Mouse (Mus musculus) layer of hippocampus, adult 11-12 months (tissue): ENCODE results near the gene Ubr1.
A peak's percentile ranks its signal among the peaks of the same experiment; 100 is the strongest.

Experiments used
- DNase-seq: peaks from one replicate; pipeline ENCODE4 v3.0.0; 2022; ENCODE audit warnings: low spot score

The Ubr1 gene

DNA sequence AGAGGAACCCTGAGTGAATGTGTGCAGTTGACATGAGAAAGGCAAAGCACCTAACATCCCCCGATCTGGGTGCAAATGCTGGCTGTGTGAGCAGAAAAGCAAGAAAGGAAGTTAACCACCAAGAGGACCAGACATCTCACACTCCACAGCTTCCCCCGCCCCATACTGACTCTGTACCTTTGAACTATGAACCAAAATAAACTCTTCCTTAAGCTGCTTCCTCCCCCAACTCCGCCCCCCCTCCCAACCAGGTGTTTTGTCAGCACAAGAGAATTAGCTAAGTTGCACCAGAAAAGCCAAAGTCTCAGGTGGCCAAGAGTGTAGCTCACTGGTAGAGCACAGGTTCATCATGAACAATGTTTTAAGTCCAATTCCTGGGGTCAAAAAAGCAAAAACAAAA lies 117.4 kb downstream of the Ubr1 start:
- DNase-seq, result no peak

DNA sequence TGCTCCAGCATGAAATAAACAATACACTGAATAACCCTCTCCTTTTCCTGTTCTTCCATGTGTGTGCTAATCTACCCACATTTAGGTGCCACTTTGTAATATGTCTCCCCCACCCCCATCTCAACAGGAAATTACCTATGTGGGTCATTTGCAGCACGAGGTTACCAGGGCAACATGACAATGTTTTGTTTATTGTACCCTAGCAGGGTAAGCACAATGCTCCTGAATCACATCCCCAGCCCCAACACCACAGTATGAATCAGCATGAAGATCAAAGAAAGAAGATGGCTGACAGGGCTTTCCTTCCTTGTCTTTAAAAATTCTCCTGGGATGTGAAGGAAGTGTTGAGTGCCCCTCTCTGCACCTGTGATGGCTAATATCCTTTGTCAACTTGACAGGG lies 117.9 kb downstream of the Ubr1 start:
- no peak for DNase-seq

DNA sequence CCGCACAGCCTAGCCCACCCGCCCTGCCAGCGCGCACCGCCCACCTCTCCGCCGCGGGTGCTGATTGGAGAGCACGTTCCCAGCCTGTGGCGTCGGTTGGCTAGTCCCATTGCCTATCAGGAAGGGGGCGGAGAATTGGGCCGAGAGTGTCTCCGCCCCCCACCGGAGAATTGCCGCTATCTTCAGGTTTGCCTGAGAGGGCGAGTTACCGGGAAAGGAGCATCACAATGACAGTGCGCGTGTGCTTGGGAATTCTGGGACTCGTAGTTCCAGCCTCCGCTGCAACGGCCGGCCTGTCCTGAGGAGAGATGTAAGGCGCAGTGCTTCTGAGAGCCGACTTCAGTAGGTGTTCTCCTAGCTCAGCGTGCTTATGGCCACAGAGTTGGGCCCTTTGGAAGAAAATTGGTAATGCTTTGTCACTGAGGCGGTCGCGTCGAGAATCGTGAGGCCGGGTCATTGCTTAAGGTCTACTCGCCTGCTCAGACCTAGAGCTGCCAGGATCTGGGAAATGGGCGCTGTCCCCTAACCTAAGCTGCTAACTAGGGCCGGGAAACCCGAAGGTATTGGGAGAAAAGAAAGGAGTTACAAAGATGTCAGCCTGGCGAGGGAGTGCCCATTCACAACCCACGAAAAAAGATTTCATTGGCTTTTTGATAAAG lies 120.0 kb downstream of the Ubr1 start, which contains the start of gene Ttbk2:
Gene Ttbk2 (minus strand): TSS at position 181 of the 659 bp plus-strand sequence.
- DNase-seq, result peak; percentile 99

DNA sequence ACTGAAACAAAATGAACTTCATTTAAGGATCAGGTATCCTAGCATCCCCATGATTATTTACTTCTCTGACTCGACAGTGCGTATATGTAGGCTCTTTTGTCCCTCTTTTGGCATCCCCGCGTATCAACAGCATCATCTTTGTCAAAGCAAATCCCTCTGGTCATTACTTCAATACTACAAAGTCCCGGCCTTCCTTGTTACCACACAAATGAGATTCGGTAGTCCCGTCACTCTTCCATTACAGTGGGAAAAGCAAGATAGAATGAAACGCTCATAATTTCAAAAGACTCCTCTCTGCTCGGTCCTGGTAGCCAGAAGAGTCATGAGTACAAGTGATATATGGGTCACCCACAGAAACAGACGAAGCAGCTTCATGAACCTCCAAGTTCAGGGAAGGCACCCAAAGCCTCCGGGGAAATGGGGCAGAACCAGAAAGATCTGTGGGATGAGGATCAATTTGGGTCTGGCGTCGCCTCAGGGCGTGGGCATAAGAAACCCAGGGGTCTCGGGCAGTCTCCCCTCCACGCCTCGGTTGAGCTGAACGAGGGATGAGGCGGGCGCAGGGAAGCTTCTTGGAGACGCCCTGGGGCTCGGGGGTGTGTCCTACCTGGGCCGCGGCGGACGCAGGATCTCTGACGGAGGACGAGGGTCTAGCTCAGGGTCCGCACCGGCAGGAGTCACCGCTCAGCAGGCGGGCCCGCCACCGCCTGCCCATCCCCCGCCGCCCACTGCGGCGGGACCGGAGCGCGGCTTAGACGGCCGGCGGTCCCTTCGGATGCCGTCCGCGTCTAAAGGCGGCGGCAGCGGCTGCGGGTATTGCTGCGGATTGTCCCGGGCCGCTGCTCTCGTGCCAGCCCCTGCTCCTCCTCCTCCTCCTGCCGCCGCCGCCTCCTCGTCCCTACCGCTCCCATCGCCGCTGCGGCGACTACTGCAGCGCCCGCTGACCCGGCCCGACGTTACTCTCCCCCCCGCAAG lies 120.8 kb downstream of the Ubr1 start, which contains the start of gene Cdan1:
Gene Cdan1 (minus strand): TSS at position 680 of the 975 bp plus-strand sequence.
- peak; percentile 44 for DNase-seq

DNA sequence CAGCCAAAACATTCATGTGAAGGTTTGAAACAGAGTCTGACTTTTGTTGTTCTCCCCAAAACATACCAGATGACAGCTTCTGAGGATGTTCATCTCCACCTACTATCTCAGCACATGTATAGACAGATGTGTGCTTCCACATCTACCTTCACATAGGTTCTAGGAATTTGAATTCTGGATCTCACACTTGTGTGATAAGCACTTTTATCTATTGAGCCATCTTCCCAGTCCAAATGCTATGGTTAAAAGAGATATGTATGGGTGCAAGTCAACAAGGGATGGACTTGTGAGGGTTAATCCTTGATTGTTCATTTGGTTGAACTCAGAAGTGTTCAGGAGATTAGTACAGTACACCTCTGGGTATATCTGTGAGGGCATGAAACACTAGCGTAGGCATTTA lies 125.2 kb downstream of the Ubr1 start:
- DNase-seq, result no peak

DNA sequence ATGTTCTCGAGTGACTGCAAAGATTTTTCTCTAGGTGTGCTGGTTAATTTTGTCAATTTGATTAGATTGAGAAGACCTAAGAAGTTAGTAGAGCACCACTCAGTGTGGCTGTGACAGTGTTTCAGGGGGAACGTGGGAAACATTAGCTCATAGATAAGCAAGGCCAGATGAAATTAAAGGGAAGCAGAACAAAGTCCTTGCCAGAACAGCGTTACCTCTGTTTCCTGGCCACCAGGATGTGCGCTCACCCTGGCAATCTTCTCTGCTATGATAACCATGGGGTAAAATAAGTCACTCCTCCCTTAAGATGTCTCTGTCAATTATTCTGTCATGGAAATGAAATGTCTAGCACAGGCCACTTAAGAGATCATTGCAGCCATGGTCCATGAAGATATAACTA lies 126.5 kb downstream of the Ubr1 start:
- no peak for DNase-seq

DNA sequence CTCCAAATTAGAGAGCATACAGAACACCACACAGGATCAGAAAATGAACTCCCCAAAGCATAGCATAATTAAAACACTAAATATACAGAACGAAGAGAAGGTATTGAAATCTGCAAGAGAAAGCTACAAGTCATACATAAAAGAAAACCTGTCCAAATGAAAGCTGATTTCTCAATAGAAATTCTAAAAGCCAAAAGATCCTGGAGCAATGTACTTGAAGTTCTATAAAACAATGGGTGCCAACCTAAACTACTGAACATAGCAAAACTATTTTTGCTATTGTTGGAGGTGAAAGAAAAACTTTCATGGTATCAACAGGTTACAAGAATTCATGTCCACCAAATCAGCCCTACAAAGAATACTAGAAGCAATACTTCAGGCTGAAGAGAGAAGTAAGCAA lies 129.3 kb downstream of the Ubr1 start:
- no peak for DNase-seq

DNA sequence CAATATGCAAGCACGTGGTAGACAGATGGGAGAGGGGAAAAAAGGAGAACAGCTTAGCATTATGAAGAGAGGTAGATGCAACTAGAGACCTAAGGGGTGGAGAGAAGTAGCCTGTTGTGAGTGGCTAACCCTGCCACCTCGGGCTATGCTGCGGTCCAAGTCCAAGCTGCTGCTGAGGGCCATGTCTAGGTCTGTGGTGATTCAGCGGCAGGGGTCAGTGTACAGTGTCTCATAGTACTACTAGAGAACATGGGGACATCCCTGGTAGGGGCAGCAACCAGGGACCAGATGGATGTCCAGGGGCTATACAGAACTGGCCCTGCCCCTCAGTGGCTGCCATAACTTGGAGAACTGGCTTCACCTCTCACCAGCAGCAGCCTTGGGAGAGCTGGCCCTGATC lies 135.3 kb downstream of the Ubr1 start:
- DNase-seq, result no peak

DNA sequence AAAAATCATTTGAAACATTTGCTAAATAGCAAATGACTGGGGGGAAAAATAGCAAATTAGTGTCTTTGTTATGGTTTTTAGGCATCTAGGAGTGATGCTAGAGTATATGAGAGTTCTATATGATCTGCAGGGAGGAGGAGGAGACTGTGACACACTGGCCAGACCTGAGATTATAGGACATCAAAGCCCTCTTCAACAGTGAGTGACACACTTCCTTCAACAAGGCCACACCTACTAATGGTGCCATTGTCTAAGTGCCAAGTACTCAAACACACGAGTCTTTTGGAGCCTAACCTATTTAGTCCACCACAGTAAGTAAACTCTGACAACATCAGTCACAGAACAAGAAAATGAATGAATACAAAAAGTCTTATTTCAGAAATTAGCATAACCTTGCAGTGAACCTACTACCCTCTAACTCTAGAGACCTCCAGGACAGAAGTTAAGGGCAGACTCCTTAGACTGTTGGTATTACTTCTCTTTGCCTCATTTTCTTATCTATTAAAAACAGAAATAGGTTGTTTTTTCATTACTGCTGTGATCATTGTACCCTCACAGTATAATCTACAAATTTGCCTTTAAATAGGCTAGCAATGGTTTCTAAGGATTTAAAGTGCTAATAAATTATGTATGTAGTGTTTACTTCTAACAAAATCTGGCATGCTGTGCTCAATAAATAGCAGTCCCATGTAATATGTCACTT lies 143.4 kb downstream of the Ubr1 start:
- DNase-seq, result no peak
